Mouse (Mus musculus) liver, adult 2 months (tissue): ENCODE results near the gene 4930404N11Rik. TPM values are rescaled to one million over a fixed set of nuclear protein-coding genes. Genes with fewer than 3 reads are reported as not detected.

Source experiments
- DNase-seq: peaks from one replicate; pipeline ENCODE4 v3.0.0-alpha.2; 2011; ENCODE audit warnings: low read depth, low spot score; ENCODE audit errors: extremely low read depth
- H3K27ac ChIP-seq: fragments of 200-500 bp; replicated peaks from 2 replicates; pipeline ENCODE4 v1.5.1; 2012; ENCODE audit warnings: low read depth, mild to moderate bottlenecking, control low read depth, inconsistent platforms, low read length; ENCODE audit not compliant: insufficient read depth
- H3K27me3 ChIP-seq: fragments of 200-500 bp; 2 replicates; pipeline ENCODE4 v1.6.1; 2012; ENCODE audit warnings: mild to moderate bottlenecking, moderate library complexity, low read length, inconsistent platforms; ENCODE audit not compliant: control insufficient read depth, insufficient read depth
- H3K36me3 ChIP-seq: fragments of 200-500 bp; 2 replicates; pipeline ENCODE4 v1.6.1; 2012; ENCODE audit warnings: low read length, inconsistent platforms; ENCODE audit not compliant: control insufficient read depth, insufficient read depth
- H3K4me1 ChIP-seq: fragments of 200-500 bp; 2 replicates; pipeline ENCODE4 v1.6.1; 2011; ENCODE audit warnings: low read length; ENCODE audit not compliant: control insufficient read depth, insufficient read depth
- H3K4me3 ChIP-seq: fragments of 200-500 bp; 2 replicates; pipeline ENCODE4 v1.5.1; 2011; ENCODE audit warnings: low read depth, mild to moderate bottlenecking, control low read depth, low read length, moderate library complexity; ENCODE audit not compliant: insufficient read depth
- H3K79me2 ChIP-seq: fragments of 200-500 bp; 2 replicates; pipeline ENCODE4 v1.6.1; 2012; ENCODE audit warnings: inconsistent platforms, mild to moderate bottlenecking, low read length, moderate library complexity; ENCODE audit not compliant: control insufficient read depth, insufficient read depth
- H3K9ac ChIP-seq: fragments of 200-500 bp; 2 replicates; pipeline ENCODE4 v1.6.1; 2012; ENCODE audit warnings: low read depth, mild to moderate bottlenecking, control low read depth, inconsistent platforms, low read length
- CTCF ChIP-seq: fragments of 200-500 bp; IDR thresholded peaks from 2 replicates; pipeline ENCODE4 v1.5.1; 2011; ENCODE audit warnings: low read depth, low read length, control low read depth
- POLR2A ChIP-seq: fragments of 200-500 bp; IDR thresholded peaks from 2 replicates; pipeline ENCODE4 v1.6.1; 2011; ENCODE audit warnings: low read length, control low read depth; ENCODE audit not compliant: insufficient read depth; ENCODE audit errors: extremely low read depth
- WGBS: fragments of 180-500 bp; shearing (Covaris S2); methylation state at CpG from one replicate; pipeline ENCODE4 v1.1.7; 2018; 5-methylcytosine and 5-hydroxymethylcytosine counted together
- polyA plus RNA-seq: library from polyadenylated mRNA; depleted of rRNA; stranded (reverse); fragments of >200 nt; gene quantifications from 2 replicates; pipeline ENCODE4 v1.2.3, GENCODE M21; 2012; rRNA removed
- total RNA-seq: library from RNA; depleted of rRNA; stranded (reverse); fragments of >200 nt; gene quantifications from 2 replicates; pipeline ENCODE4 v1.2.3, GENCODE M21; 2014; rRNA removed

Gene 4930404N11Rik
- total and polyA plus RNA-seq, 2 experiments = 0.12 TPM; not detected in 1

GRCm38 (mm10) chr10:81314201-81314600 lies 51.4 kb downstream of the 4930404N11Rik start:
- Histone ChIP-seq H3K9ac (no peak overlapping the region), H3K4me1 (peaks cover 11% of the 10 kb centered on the region), H3K27ac (no peak overlapping the region), H3K36me3 (no peaks in the 10 kb centered on the region), H3K27me3 (no peaks in the 10 kb centered on the region), H3K79me2 (no peaks in the 10 kb centered on the region), H3K4me3 (no peak overlapping the region)
- 72% methylated on average over 7 of the region's 7 CpGs for WGBS
- TF ChIP-seq POLR2A (no peak), CTCF (no peak)
- no peak for DNase-seq

- Histone ChIP-seq H3K4me1 (peaks cover 4% of the 10 kb centered on the region), H3K27ac (no peak overlapping the region), H3K36me3 (no peaks in the 10 kb centered on the region), H3K79me2 (no peaks in the 10 kb centered on the region), H3K27me3 (no peaks in the 10 kb centered on the region), H3K4me3 (no peak overlapping the region), H3K9ac (no peak overlapping the region)
- 92% methylated on average over 13 of the region's 13 CpGs for WGBS
- no peak for DNase-seq
- TF ChIP-seq POLR2A (no peak), CTCF (no peak)
These were observed 52.0 kb downstream of the 4930404N11Rik start for GRCm38 (mm10) chr10:81313581-81313980.

Other genes starting within 250 kb of the 4930404N11Rik start
Only the 30 nearest of the 33 such genes appear.
- 8.9 and 10.1 TPM in 2 replicates for gene Pias4, start 197.9 kb downstream of the 4930404N11Rik start, total RNA-seq
- 17.8 and 22.7 TPM in 2 replicates for gene Pias4, start 197.9 kb downstream of the 4930404N11Rik start, polyA plus RNA-seq
- gene Eef2, start 189.2 kb downstream of the 4930404N11Rik start, total RNA-seq = 812 and 946 TPM in 2 replicates
- gene Eef2, start 189.2 kb downstream of the 4930404N11Rik start, polyA plus RNA-seq = 1,151 and 1,204 TPM in 2 replicates
- gene Dapk3, start 182.8 kb downstream of the 4930404N11Rik start, total RNA-seq = 14.1 and 16.0 TPM in 2 replicates
- 42.5 and 44.2 TPM in 2 replicates for gene Dapk3, start 182.8 kb downstream of the 4930404N11Rik start, polyA plus RNA-seq
- not detected in 2 replicates for gene 4930442H23Rik, start 182.0 kb downstream of the 4930404N11Rik start, total RNA-seq
- gene 4930442H23Rik, start 182.0 kb downstream of the 4930404N11Rik start, polyA plus RNA-seq = not detected in 2 replicates
- 0.09 TPM in 1 of 2 replicates, not detected in the other for gene Nmrk2, start 163.8 kb downstream of the 4930404N11Rik start, total RNA-seq
- not detected in 2 replicates for gene Nmrk2, start 163.8 kb downstream of the 4930404N11Rik start, polyA plus RNA-seq
- gene Atcay, start 135.0 kb downstream of the 4930404N11Rik start, total RNA-seq = 0.07 TPM in 1 of 2 replicates, not detected in the other
- gene Atcay, start 135.0 kb downstream of the 4930404N11Rik start, polyA plus RNA-seq = not detected in 2 replicates
- gene Zfr2, start 132.7 kb downstream of the 4930404N11Rik start, total RNA-seq = 0.27 and 0.74 TPM in 2 replicates
- gene Zfr2, start 132.7 kb downstream of the 4930404N11Rik start, polyA plus RNA-seq = 0.15 and 1.6 TPM in 2 replicates
- gene Matk, start 112.9 kb downstream of the 4930404N11Rik start, total RNA-seq = 0.60 and 0.65 TPM in 2 replicates
- gene Matk, start 112.9 kb downstream of the 4930404N11Rik start, polyA plus RNA-seq = 0.27 and 0.43 TPM in 2 replicates
- 52.1 and 65.9 TPM in 2 replicates for gene Mrpl54, start 98.9 kb downstream of the 4930404N11Rik start, total RNA-seq
- gene Mrpl54, start 98.9 kb downstream of the 4930404N11Rik start, polyA plus RNA-seq = 66.6 and 85.9 TPM in 2 replicates
- gene Apba3, start 98.9 kb downstream of the 4930404N11Rik start, total RNA-seq = 30.5 and 44.1 TPM in 2 replicates
- 132 and 143 TPM in 2 replicates for gene Apba3, start 98.9 kb downstream of the 4930404N11Rik start, polyA plus RNA-seq
- 7.6 and 7.7 TPM in 2 replicates for gene Tjp3, start 74.2 kb downstream of the 4930404N11Rik start, total RNA-seq
- 24.2 and 32.0 TPM in 2 replicates for gene Tjp3, start 74.2 kb downstream of the 4930404N11Rik start, polyA plus RNA-seq
- 7.4 and 10.0 TPM in 2 replicates for gene Pip5k1c, start 72.9 kb downstream of the 4930404N11Rik start, total RNA-seq
- gene Pip5k1c, start 72.9 kb downstream of the 4930404N11Rik start, polyA plus RNA-seq = 25.8 and 30.1 TPM in 2 replicates
- 5.0 and 5.7 TPM in 2 replicates for gene Cactin, start 44.7 kb downstream of the 4930404N11Rik start, total RNA-seq
- 12.8 and 14.1 TPM in 2 replicates for gene Cactin, start 44.7 kb downstream of the 4930404N11Rik start, polyA plus RNA-seq
- gene Tbxa2r, start 37.1 kb downstream of the 4930404N11Rik start, total RNA-seq = 0.37 and 0.81 TPM in 2 replicates
- gene Tbxa2r, start 37.1 kb downstream of the 4930404N11Rik start, polyA plus RNA-seq = 3.8 and 4.0 TPM in 2 replicates
- gene Gipc3, start 22.6 kb downstream of the 4930404N11Rik start, total RNA-seq = under 0.01 and 0.27 TPM in 2 replicates
- gene Gipc3, start 22.6 kb downstream of the 4930404N11Rik start, polyA plus RNA-seq = 0.51 and 0.57 TPM in 2 replicates
- 9.9 and 10.8 TPM in 2 replicates for gene Hmg20b, start 15.3 kb downstream of the 4930404N11Rik start, total RNA-seq
- gene Hmg20b, start 15.3 kb downstream of the 4930404N11Rik start, polyA plus RNA-seq = 48.1 and 54.0 TPM in 2 replicates
- 5.3 and 7.4 TPM in 2 replicates for gene Mfsd12, start 8.3 kb downstream of the 4930404N11Rik start, total RNA-seq
- gene Mfsd12, start 8.3 kb downstream of the 4930404N11Rik start, polyA plus RNA-seq = 12.8 and 13.4 TPM in 2 replicates
- gene Fzr1, start 12.7 kb upstream of the 4930404N11Rik start, total RNA-seq = 6.2 and 8.1 TPM in 2 replicates
- gene Fzr1, start 12.7 kb upstream of the 4930404N11Rik start, polyA plus RNA-seq = 20.9 and 29.9 TPM in 2 replicates
- 39.7 and 53.8 TPM in 2 replicates for gene Dohh, start 18.6 kb upstream of the 4930404N11Rik start, total RNA-seq
- 42.6 and 49.7 TPM in 2 replicates for gene Dohh, start 18.6 kb upstream of the 4930404N11Rik start, polyA plus RNA-seq
- 2.4 TPM in 1 of 2 replicates, not detected in the other for gene Gm48551, start 18.6 kb upstream of the 4930404N11Rik start, total RNA-seq
- 0.32 and 0.44 TPM in 2 replicates for gene Gm48551, start 18.6 kb upstream of the 4930404N11Rik start, polyA plus RNA-seq
- 0.40 TPM in 1 of 2 replicates, not detected in the other for gene Gm48552, start 23.2 kb upstream of the 4930404N11Rik start, total RNA-seq
- 0.26 and 1.4 TPM in 2 replicates for gene Gm48552, start 23.2 kb upstream of the 4930404N11Rik start, polyA plus RNA-seq
- gene Smim24, start 27.2 kb upstream of the 4930404N11Rik start, total RNA-seq = 1.3 and 1.5 TPM in 2 replicates
- gene Smim24, start 27.2 kb upstream of the 4930404N11Rik start, polyA plus RNA-seq = 2.3 and 4.1 TPM in 2 replicates
- gene Nfic, start 89.8 kb upstream of the 4930404N11Rik start, total RNA-seq = 7.4 and 16.4 TPM in 2 replicates
- 32.8 and 56.4 TPM in 2 replicates for gene Nfic, start 89.8 kb upstream of the 4930404N11Rik start, polyA plus RNA-seq
- gene Celf5, start 116.9 kb upstream of the 4930404N11Rik start, total RNA-seq = not detected in 2 replicates
- not detected in 2 replicates for gene Celf5, start 116.9 kb upstream of the 4930404N11Rik start, polyA plus RNA-seq
- 31.6 and 48.6 TPM in 2 replicates for gene Ncln, start 130.6 kb upstream of the 4930404N11Rik start, total RNA-seq
- 138 and 159 TPM in 2 replicates for gene Ncln, start 130.6 kb upstream of the 4930404N11Rik start, polyA plus RNA-seq
- 0.28 and 0.40 TPM in 2 replicates for gene S1pr4, start 134.3 kb upstream of the 4930404N11Rik start, total RNA-seq
- 1.2 and 1.5 TPM in 2 replicates for gene S1pr4, start 134.3 kb upstream of the 4930404N11Rik start, polyA plus RNA-seq
- 0.94 and 1.1 TPM in 2 replicates for gene Gna15, start 158.4 kb upstream of the 4930404N11Rik start, total RNA-seq
- 0.31 and 0.64 TPM in 2 replicates for gene Gna15, start 158.4 kb upstream of the 4930404N11Rik start, polyA plus RNA-seq
- gene Gna11, start 179.4 kb upstream of the 4930404N11Rik start, total RNA-seq = 20.7 and 27.3 TPM in 2 replicates
- gene Gna11, start 179.4 kb upstream of the 4930404N11Rik start, polyA plus RNA-seq = 61.6 and 64.2 TPM in 2 replicates
- gene Aes, start 193.7 kb upstream of the 4930404N11Rik start, total RNA-seq = 200 and 263 TPM in 2 replicates
- 1,785 and 2,016 TPM in 2 replicates for gene Aes, start 193.7 kb upstream of the 4930404N11Rik start, polyA plus RNA-seq
- gene Tle2, start 208.7 kb upstream of the 4930404N11Rik start, total RNA-seq = 3.0 and 7.2 TPM in 2 replicates
- 35.4 and 56.0 TPM in 2 replicates for gene Tle2, start 208.7 kb upstream of the 4930404N11Rik start, polyA plus RNA-seq